Mouse (Mus musculus): ENCODE data around the gene Dao. TPM values are rescaled to one million over a fixed set of nuclear protein-coding genes. Genes with fewer than 3 reads are reported as not detected.

Dao gene
- total and polyA plus RNA-seq, 2 experiments from 2014 or later, result not detected

- no peak overlapping the region for H3K27ac ChIP-seq (ENCODE audit: low read depth)
- no peak overlapping the region for H3K4me3 ChIP-seq (ENCODE audit: low read depth, low read length)
- DNase-seq (ENCODE audit: low spot score) (no peak), ATAC-seq (ENCODE audit: insufficient read depth, low read depth) (no peak)
- H3K9me3 ChIP-seq (replicated peaks; ENCODE audit: control insufficient read depth, low read length), result no peaks in the 10 kb centered on the region
- no peaks in the 10 kb centered on the region for H3K36me3 ChIP-seq (replicated peaks; ENCODE audit: control insufficient read depth, insufficient read depth, low read length)
- no peaks in the 10 kb centered on the region for H3K27me3 ChIP-seq (ENCODE audit: control insufficient read depth, insufficient read depth, low read length)
- TF ChIP-seq EP300 (IDR thresholded peaks at IDR 0.05; ENCODE audit: low read depth) (no peak), CTCF (IDR thresholded peaks at IDR 0.05; ENCODE audit: low read depth) (no peak)
- no peaks in the 10 kb centered on the region for H3K4me1 ChIP-seq (ENCODE audit: control insufficient read depth, insufficient read depth)
- no peak overlapping the region for H3K4me2 ChIP-seq (ENCODE audit: low read depth, low read length)
- no peak overlapping the region for H3K9ac ChIP-seq (replicated peaks; ENCODE audit: low read depth, low read length)
- 42% methylated on average over 4 of the region's 4 CpGs for WGBS
Measured at GRCm38 (mm10) chr5:114009049-114009448, 5.5 kb downstream of the Dao start.

GRCm38 (mm10) chr5:114015121-114015520 lies 11.6 kb downstream of the Dao start:
- Histone ChIP-seq H3K4me2 (ENCODE audit: low read depth, low read length) (no peak overlapping the region), H3K27ac (ENCODE audit: low read depth) (no peak overlapping the region), H3K36me3 (replicated peaks; ENCODE audit: control insufficient read depth, insufficient read depth, low read length) (no peaks in the 10 kb centered on the region), H3K9ac (replicated peaks; ENCODE audit: low read depth, low read length) (no peak overlapping the region), H3K9me3 (replicated peaks; ENCODE audit: control insufficient read depth, low read length) (no peaks in the 10 kb centered on the region), H3K27me3 (ENCODE audit: control insufficient read depth, insufficient read depth, low read length) (no peaks in the 10 kb centered on the region), H3K4me1 (ENCODE audit: control insufficient read depth, insufficient read depth) (no peaks in the 10 kb centered on the region), H3K4me3 (ENCODE audit: low read depth, low read length) (no peak overlapping the region)
- TF ChIP-seq EP300 (IDR thresholded peaks at IDR 0.05; ENCODE audit: low read depth) (no peak), CTCF (IDR thresholded peaks at IDR 0.05; ENCODE audit: low read depth) (no peak)
- no peak for DNase-seq (ENCODE audit: low spot score)
- 62% methylated on average over 7 of the region's 7 CpGs for WGBS
- ATAC-seq (ENCODE audit: insufficient read depth, low read depth), result no peak

- no peaks in the 10 kb centered on the region for H3K4me1 ChIP-seq (ENCODE audit: control insufficient read depth, insufficient read depth)
- no peak overlapping the region for H3K4me3 ChIP-seq (ENCODE audit: low read depth, low read length)
- no peak for DNase-seq (ENCODE audit: low spot score)
- 52% methylated on average over 6 of the region's 6 CpGs for WGBS
- no peak overlapping the region for H3K9ac ChIP-seq (replicated peaks; ENCODE audit: low read depth, low read length)
- H3K27ac ChIP-seq (ENCODE audit: low read depth), result no peak overlapping the region
- no peaks in the 10 kb centered on the region for H3K9me3 ChIP-seq (replicated peaks; ENCODE audit: control insufficient read depth, low read length)
- no peak for TF ChIP-seq EP300 (IDR thresholded peaks at IDR 0.05; ENCODE audit: low read depth)
- no peak for TF ChIP-seq CTCF (IDR thresholded peaks at IDR 0.05; ENCODE audit: low read depth)
- no peaks in the 10 kb centered on the region for H3K36me3 ChIP-seq (replicated peaks; ENCODE audit: control insufficient read depth, insufficient read depth, low read length)
- no peak overlapping the region for H3K4me2 ChIP-seq (ENCODE audit: low read depth, low read length)
- 0 out of 2 replicates have a peak, but pooled peaks cover 6% of the 10 kb centered on the region for H3K27me3 ChIP-seq (ENCODE audit: control insufficient read depth, insufficient read depth, low read length)
- ATAC-seq (ENCODE audit: insufficient read depth, low read depth), result no peak
Measured at GRCm38 (mm10) chr5:114024390-114024789, 20.9 kb downstream of the Dao start.

GRCm38 (mm10) chr5:114024885-114025284 lies 21.4 kb downstream of the Dao start:
- DNase-seq (ENCODE audit: low spot score) (no peak), ATAC-seq (ENCODE audit: insufficient read depth, low read depth) (no peak)
- Histone ChIP-seq H3K27ac (ENCODE audit: low read depth) (no peak overlapping the region), H3K4me1 (ENCODE audit: control insufficient read depth, insufficient read depth) (no peaks in the 10 kb centered on the region), H3K9me3 (replicated peaks; ENCODE audit: control insufficient read depth, low read length) (no peaks in the 10 kb centered on the region), H3K4me2 (ENCODE audit: low read depth, low read length) (no peak overlapping the region), H3K4me3 (ENCODE audit: low read depth, low read length) (no peak overlapping the region), H3K9ac (replicated peaks; ENCODE audit: low read depth, low read length) (no peak overlapping the region), H3K36me3 (replicated peaks; ENCODE audit: control insufficient read depth, insufficient read depth, low read length) (no peaks in the 10 kb centered on the region), H3K27me3 (ENCODE audit: control insufficient read depth, insufficient read depth, low read length) (0 out of 2 replicates have a peak, but pooled peaks cover 6% of the 10 kb centered on the region)
- TF ChIP-seq CTCF (IDR thresholded peaks at IDR 0.05; ENCODE audit: low read depth), result no peak
- TF ChIP-seq EP300 (IDR thresholded peaks at IDR 0.05; ENCODE audit: low read depth), result no peak
- WGBS, result 12% methylated on average over 10 of the region's 10 CpGs

GRCm38 (mm10) chr5:114027217-114027944 lies 23.9 kb downstream of the Dao start:
- WGBS, result 77% methylated on average over 12 of the region's 12 CpGs
- no peaks in the 10 kb centered on the region for H3K4me1 ChIP-seq (ENCODE audit: control insufficient read depth, insufficient read depth)
- H3K36me3 ChIP-seq (replicated peaks; ENCODE audit: control insufficient read depth, insufficient read depth, low read length), result no peaks in the 10 kb centered on the region
- H3K27me3 ChIP-seq (ENCODE audit: control insufficient read depth, insufficient read depth, low read length), result 0 out of 2 replicates have a peak, but pooled peaks cover 6% of the 10 kb centered on the region
- TF ChIP-seq EP300 (IDR thresholded peaks at IDR 0.05; ENCODE audit: low read depth), result no peak
- TF ChIP-seq CTCF (IDR thresholded peaks at IDR 0.05; ENCODE audit: low read depth), result no peak
- ATAC-seq (ENCODE audit: insufficient read depth, low read depth) (no peak), DNase-seq (ENCODE audit: low spot score) (no peak)
- no peak overlapping the region for H3K4me2 ChIP-seq (ENCODE audit: low read depth, low read length)
- no peaks in the 10 kb centered on the region for H3K9me3 ChIP-seq (replicated peaks; ENCODE audit: control insufficient read depth, low read length)
- no peak overlapping the region for H3K9ac ChIP-seq (replicated peaks; ENCODE audit: low read depth, low read length)
- no peak overlapping the region for H3K4me3 ChIP-seq (ENCODE audit: low read depth, low read length)
- H3K27ac ChIP-seq (ENCODE audit: low read depth), result no peak overlapping the region

- WGBS, result 80% methylated on average over 12 of the region's 12 CpGs
Measured at GRCm38 (mm10) chr5:114028111-114028510, 24.6 kb downstream of the Dao start.

More at GRCm38 (mm10) chr5:114028111-114028510, 24.6 kb downstream of the Dao start:
- TF ChIP-seq CTCF (IDR thresholded peaks at IDR 0.05; ENCODE audit: low read depth), result no peak
- TF ChIP-seq EP300 (IDR thresholded peaks at IDR 0.05; ENCODE audit: low read depth), result no peak
- DNase-seq (ENCODE audit: low spot score) (no peak), ATAC-seq (ENCODE audit: insufficient read depth, low read depth) (no peak)
- H3K36me3 ChIP-seq (replicated peaks; ENCODE audit: control insufficient read depth, insufficient read depth, low read length), result no peaks in the 10 kb centered on the region
- H3K27me3 ChIP-seq (ENCODE audit: control insufficient read depth, insufficient read depth, low read length), result 0 out of 2 replicates have a peak, but pooled peaks cover 6% of the 10 kb centered on the region
- H3K9ac ChIP-seq (replicated peaks; ENCODE audit: low read depth, low read length), result no peak overlapping the region
- H3K4me1 ChIP-seq (ENCODE audit: control insufficient read depth, insufficient read depth), result no peaks in the 10 kb centered on the region
- H3K9me3 ChIP-seq (replicated peaks; ENCODE audit: control insufficient read depth, low read length), result no peaks in the 10 kb centered on the region
- no peak overlapping the region for H3K4me3 ChIP-seq (ENCODE audit: low read depth, low read length)
- no peak overlapping the region for H3K27ac ChIP-seq (ENCODE audit: low read depth)
- H3K4me2 ChIP-seq (ENCODE audit: low read depth, low read length), result no peak overlapping the region

Data from heart, postnatal 0 days (tissue).